Mouse (Mus musculus): ENCODE results near the gene Pdap1. TPM values are rescaled to one million over a fixed set of nuclear protein-coding genes. Genes with fewer than 3 reads are reported as not detected.

Pdap1 gene
- polyA plus RNA-seq, 1 experiment from 2014 or later, result 60.9 TPM

- no peaks in the 10 kb centered on the region for H3K27me3 ChIP-seq (ENCODE audit: control insufficient read depth, insufficient read depth, low read length)
- no peaks in the 10 kb centered on the region for H3K9me3 ChIP-seq (ENCODE audit: control insufficient read depth, low read length)
- no peak overlapping the region for H3K4me3 ChIP-seq (ENCODE audit: control insufficient read depth in 1 of 2, insufficient read depth in 1 of 2, low read depth in 1 of 2, low read length in 2 of 2)
- no peak overlapping the region for H3K4me2 ChIP-seq (ENCODE audit: low read length)
- peaks cover 14 to 30% of the 10 kb centered on the region in 2 experiments; a peak in 3 of 4 replicates for H3K4me1 ChIP-seq (ENCODE audit: control insufficient read depth in 2 of 2, insufficient read depth in 2 of 2, low read length in 2 of 2)
- 96% methylated on average over 5 of the region's 5 CpGs for WGBS
- H3K36me3 ChIP-seq (ENCODE audit: control insufficient read depth, insufficient read depth, low read length), result peaks cover 22% of the 10 kb centered on the region
- H3K27ac ChIP-seq (replicated peaks in 1 of 2; ENCODE audit: control insufficient read depth in 1 of 2, insufficient read depth in 1 of 2, low read depth in 2 of 2, low read length in 2 of 2), result no peak overlapping the region
- no peak overlapping the region for H3K9ac ChIP-seq (ENCODE audit: low read length)
- no peak for ATAC-seq (ENCODE audit: insufficient number of reproducible peaks, insufficient read depth, low FRiP score, low read depth)
These were observed 21.6 kb downstream of the Pdap1 start for GRCm38 (mm10) chr5:145118461-145118860.

GRCm38 (mm10) chr5:145118005-145118404 is 22.0 kb downstream of the Pdap1 start:
- H3K4me1 ChIP-seq (ENCODE audit: control insufficient read depth in 2 of 2, insufficient read depth in 2 of 2, low read length in 2 of 2), result peaks cover 14 to 30% of the 10 kb centered on the region in 2 experiments; a peak in 3 of 4 replicates
- no peaks in the 10 kb centered on the region for H3K9me3 ChIP-seq (ENCODE audit: control insufficient read depth, low read length)
- no peak overlapping the region for H3K4me2 ChIP-seq (ENCODE audit: low read length)
- no peak overlapping the region for H3K27ac ChIP-seq (replicated peaks in 1 of 2; ENCODE audit: control insufficient read depth in 1 of 2, insufficient read depth in 1 of 2, low read depth in 2 of 2, low read length in 2 of 2)
- peaks cover 17% of the 10 kb centered on the region for H3K36me3 ChIP-seq (ENCODE audit: control insufficient read depth, insufficient read depth, low read length)
- no peak overlapping the region for H3K9ac ChIP-seq (ENCODE audit: low read length)
- ATAC-seq (ENCODE audit: insufficient number of reproducible peaks, insufficient read depth, low FRiP score, low read depth), result no peak
- 54% methylated on average over 6 of the region's 6 CpGs for WGBS
- no peaks in the 10 kb centered on the region for H3K27me3 ChIP-seq (ENCODE audit: control insufficient read depth, insufficient read depth, low read length)
- no peak overlapping the region for H3K4me3 ChIP-seq (ENCODE audit: control insufficient read depth in 1 of 2, insufficient read depth in 1 of 2, low read depth in 1 of 2, low read length in 2 of 2)

DNA sequence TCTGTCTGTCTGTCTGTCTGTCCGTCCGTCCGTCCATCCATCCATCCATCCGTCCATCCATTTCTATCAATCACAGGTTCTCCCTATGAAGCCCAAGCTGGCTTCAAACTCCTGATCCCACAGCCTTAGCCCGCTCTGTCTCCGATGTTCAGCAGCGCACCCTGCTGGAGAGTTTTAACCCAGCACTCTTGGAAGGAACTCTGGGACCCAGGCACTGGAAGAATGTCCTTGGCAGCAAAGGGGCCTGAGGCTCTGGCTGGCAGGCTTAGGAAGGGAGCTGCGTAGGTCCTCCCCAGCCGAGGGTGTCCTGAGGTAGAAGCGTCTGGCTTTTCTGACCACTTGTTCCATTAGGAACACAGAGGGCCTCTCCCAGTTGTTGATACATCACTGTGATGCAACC is 23.1 kb downstream of the Pdap1 start:
- no peaks in the 10 kb centered on the region for H3K27me3 ChIP-seq (ENCODE audit: control insufficient read depth, insufficient read depth, low read length)
- 0 out of 2 replicates have a peak overlapping the region, but pooled peaks have one; percentile 5 for H3K9ac ChIP-seq (ENCODE audit: low read length)
- peak overlapping the region; percentile 46 for H3K4me2 ChIP-seq (ENCODE audit: low read length)
- H3K27ac ChIP-seq (replicated peaks in 1 of 2; ENCODE audit: control insufficient read depth in 1 of 2, insufficient read depth in 1 of 2, low read depth in 2 of 2, low read length in 2 of 2), result peak overlapping the region; percentile 53 to 65
- no peaks in the 10 kb centered on the region for H3K9me3 ChIP-seq (ENCODE audit: control insufficient read depth, low read length)
- peaks cover 7% of the 10 kb centered on the region; the same call in 1 of the 2 replicates for H3K36me3 ChIP-seq (ENCODE audit: control insufficient read depth, insufficient read depth, low read length)
- H3K4me1 ChIP-seq (ENCODE audit: control insufficient read depth in 2 of 2, insufficient read depth in 2 of 2, low read length in 2 of 2), result peaks cover 14 to 30% of the 10 kb centered on the region in 2 experiments; a peak in 3 of 4 replicates
- WGBS, result 35% methylated on average over 10 of the region's 10 CpGs
- ATAC-seq (ENCODE audit: insufficient number of reproducible peaks, insufficient read depth, low FRiP score, low read depth), result no peak
- H3K4me3 ChIP-seq (ENCODE audit: control insufficient read depth in 1 of 2, insufficient read depth in 1 of 2, low read depth in 1 of 2, low read length in 2 of 2), result peak overlapping the region in 1 of 2 experiments; percentile 20; a peak in 1 of 4 replicates

DNA sequence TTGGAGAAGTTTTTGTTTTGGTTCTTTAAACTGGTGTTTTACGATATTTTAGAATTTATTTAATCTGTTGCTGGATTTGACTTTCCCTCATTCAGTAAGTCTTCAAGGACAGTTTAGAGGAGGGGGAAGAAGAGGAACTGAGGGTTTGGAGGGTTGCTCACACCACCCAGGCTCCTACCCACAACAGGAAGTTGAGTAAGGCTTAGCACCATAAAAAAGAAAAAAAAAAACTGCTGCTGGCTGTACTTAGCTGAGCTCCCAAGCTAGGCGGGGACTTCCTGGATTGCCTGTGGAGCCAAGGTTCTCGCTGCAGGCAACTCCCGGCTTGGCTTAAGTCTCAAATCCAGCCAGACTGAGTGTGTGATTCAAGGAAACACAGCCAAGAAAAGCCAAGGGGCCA is 23.7 kb downstream of the Pdap1 start:
- ATAC-seq (ENCODE audit: insufficient number of reproducible peaks, insufficient read depth, low FRiP score, low read depth), result peak; percentile 31; the same call in 1 of the 2 replicates
- H3K9ac ChIP-seq (ENCODE audit: low read length), result 0 out of 2 replicates have a peak overlapping the region, but pooled peaks have one; percentile 5
- H3K4me1 ChIP-seq (ENCODE audit: control insufficient read depth in 2 of 2, insufficient read depth in 2 of 2, low read length in 2 of 2), result peaks cover 12 to 26% of the 10 kb centered on the region in 2 experiments; a peak in 3 of 4 replicates
- no peaks in the 10 kb centered on the region for H3K27me3 ChIP-seq (ENCODE audit: control insufficient read depth, insufficient read depth, low read length)
- no peaks in the 10 kb centered on the region for H3K9me3 ChIP-seq (ENCODE audit: control insufficient read depth, low read length)
- peaks cover under 1% of the 10 kb centered on the region; the same call in 1 of the 2 replicates for H3K36me3 ChIP-seq (ENCODE audit: control insufficient read depth, insufficient read depth, low read length)
- 44% methylated on average over 4 of the region's 4 CpGs for WGBS
- peak overlapping the region in 1 of 2 experiments; percentile 20; a peak in 2 of 4 replicates for H3K4me3 ChIP-seq (ENCODE audit: control insufficient read depth in 1 of 2, insufficient read depth in 1 of 2, low read depth in 1 of 2, low read length in 2 of 2)
- H3K27ac ChIP-seq (replicated peaks in 1 of 2; ENCODE audit: control insufficient read depth in 1 of 2, insufficient read depth in 1 of 2, low read depth in 2 of 2, low read length in 2 of 2), result peak overlapping the region; percentile 65 to 77
- H3K4me2 ChIP-seq (ENCODE audit: low read length), result peak overlapping the region; percentile 89

DNA sequence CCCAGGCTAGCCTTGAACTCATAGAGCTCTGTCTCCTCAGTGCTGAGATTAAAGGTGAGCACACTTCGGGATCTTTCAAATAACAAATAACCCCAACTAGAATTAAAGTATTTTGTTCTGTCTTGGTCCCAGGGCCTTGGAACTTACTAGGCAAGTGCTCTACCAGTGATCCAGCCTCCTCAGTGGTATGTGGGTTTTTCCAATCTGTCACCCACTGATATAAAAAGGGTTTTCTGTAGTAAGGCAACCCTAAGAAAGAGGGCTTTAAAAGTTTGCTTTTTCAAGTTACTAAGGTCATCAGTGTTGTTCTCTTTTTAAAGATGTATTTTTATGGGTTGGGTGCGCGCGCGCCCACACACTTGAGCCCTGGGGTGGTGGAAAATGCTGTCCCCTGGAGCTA is 24.3 kb downstream of the Pdap1 start:
- Histone ChIP-seq H3K9me3 (ENCODE audit: control insufficient read depth, low read length) (no peaks in the 10 kb centered on the region), H3K27ac (replicated peaks in 1 of 2; ENCODE audit: control insufficient read depth in 1 of 2, insufficient read depth in 1 of 2, low read depth in 2 of 2, low read length in 2 of 2) (peak overlapping the region; percentile 65 to 77), H3K4me3 (ENCODE audit: control insufficient read depth in 1 of 2, insufficient read depth in 1 of 2, low read depth in 1 of 2, low read length in 2 of 2) (peak overlapping the region in 1 of 2 experiments; percentile 87; a peak in 1 of 4 replicates), H3K4me2 (ENCODE audit: low read length) (peak overlapping the region; percentile 89), H3K27me3 (ENCODE audit: control insufficient read depth, insufficient read depth, low read length) (no peaks in the 10 kb centered on the region), H3K36me3 (ENCODE audit: control insufficient read depth, insufficient read depth, low read length) (no peaks in the 10 kb centered on the region; the same call in 1 of the 2 replicates), H3K9ac (ENCODE audit: low read length) (no peak overlapping the region), H3K4me1 (ENCODE audit: control insufficient read depth in 2 of 2, insufficient read depth in 2 of 2, low read length in 2 of 2) (peaks cover 7 to 21% of the 10 kb centered on the region in 2 experiments; a peak in 2 of 4 replicates)
- WGBS, result 93% methylated on average over 5 of the region's 5 CpGs
- no peak for ATAC-seq (ENCODE audit: insufficient number of reproducible peaks, insufficient read depth, low FRiP score, low read depth)

DNA sequence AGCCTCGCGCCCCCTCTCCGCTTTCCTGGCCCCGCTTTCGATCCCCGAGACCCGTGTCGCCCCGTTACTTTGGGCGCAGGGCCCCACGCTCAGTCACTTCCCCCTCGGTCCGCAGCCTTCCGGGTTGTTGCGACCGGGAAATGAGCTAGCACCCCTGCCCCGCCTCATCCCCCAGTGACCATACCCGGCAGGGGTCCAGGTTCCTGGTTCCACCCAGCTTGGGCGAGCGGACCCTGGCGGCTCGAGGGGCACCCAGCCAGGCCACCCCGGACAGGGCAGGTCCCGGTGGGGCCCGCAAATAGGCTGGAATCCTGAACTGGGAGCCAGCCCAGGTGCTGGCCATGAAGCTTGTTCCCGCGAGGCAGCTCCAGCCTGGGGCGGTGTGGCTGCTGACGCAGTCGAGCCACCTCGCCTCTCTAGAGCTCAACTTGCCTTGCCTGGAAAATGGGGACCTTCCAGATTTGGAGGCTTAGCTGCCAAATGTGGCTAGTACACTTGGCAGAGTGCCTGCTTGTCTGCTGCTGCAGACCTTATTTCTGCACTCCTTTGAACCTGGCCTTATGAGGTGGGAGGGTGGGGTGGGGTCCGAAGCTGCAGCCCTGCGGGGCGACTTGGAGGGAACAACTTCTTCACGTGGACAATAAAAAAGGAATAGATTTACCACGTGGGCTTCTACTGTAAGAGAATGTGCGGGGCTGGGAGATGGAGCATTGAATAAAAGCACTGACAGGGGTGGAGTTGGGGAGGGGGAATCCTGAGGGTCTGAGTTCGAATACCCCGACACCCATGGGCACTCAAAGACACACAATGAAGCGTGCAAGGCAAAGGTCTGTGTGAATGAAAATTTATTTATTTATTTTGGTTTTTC is 25.2 kb downstream of the Pdap1 start:
- peak overlapping the region; percentile 23 to 54 for H3K27ac ChIP-seq (replicated peaks in 1 of 2; ENCODE audit: control insufficient read depth in 1 of 2, insufficient read depth in 1 of 2, low read depth in 2 of 2, low read length in 2 of 2)
- H3K9ac ChIP-seq (ENCODE audit: low read length), result peak overlapping the region; percentile 82
- peak overlapping the region; percentile 54 to 87 for H3K4me3 ChIP-seq (ENCODE audit: control insufficient read depth in 1 of 2, insufficient read depth in 1 of 2, low read depth in 1 of 2, low read length in 2 of 2)
- ATAC-seq (ENCODE audit: insufficient number of reproducible peaks, insufficient read depth, low FRiP score, low read depth), result peak; percentile 33
- H3K9me3 ChIP-seq (ENCODE audit: control insufficient read depth, low read length), result no peaks in the 10 kb centered on the region
- H3K36me3 ChIP-seq (ENCODE audit: control insufficient read depth, insufficient read depth, low read length), result peaks cover 9% of the 10 kb centered on the region
- peak overlapping the region; percentile 89 for H3K4me2 ChIP-seq (ENCODE audit: low read length)
- no peaks in the 10 kb centered on the region for H3K27me3 ChIP-seq (ENCODE audit: control insufficient read depth, insufficient read depth, low read length)
- WGBS, result 15% methylated on average over 37 of the region's 40 CpGs
- peaks cover 7 to 14% of the 10 kb centered on the region in 2 experiments; a peak in 1 of 4 replicates for H3K4me1 ChIP-seq (ENCODE audit: control insufficient read depth in 2 of 2, insufficient read depth in 2 of 2, low read length in 2 of 2)

- peak within 1 kb of the TSS; percentile 54 to 87 for H3K4me3 ChIP-seq (ENCODE audit: control insufficient read depth in 1 of 2, insufficient read depth in 1 of 2, low read depth in 1 of 2, low read length in 2 of 2)
- no peaks in the 10 kb centered on the region for H3K27me3 ChIP-seq (ENCODE audit: control insufficient read depth, insufficient read depth, low read length)
- no peaks in the 10 kb centered on the region for H3K9me3 ChIP-seq (ENCODE audit: control insufficient read depth, low read length)
- ATAC-seq (ENCODE audit: insufficient number of reproducible peaks, insufficient read depth, low FRiP score, low read depth), result peak; percentile 80
- peak within 1 kb of the TSS; percentile 89 for H3K4me2 ChIP-seq (ENCODE audit: low read length)
- WGBS, result under 1% methylated on average over 52 of the region's 53 CpGs
- peak within 1 kb of the TSS; percentile 82 for H3K9ac ChIP-seq (ENCODE audit: low read length)
- peaks cover 16% of the 10 kb centered on the region for H3K36me3 ChIP-seq (ENCODE audit: control insufficient read depth, insufficient read depth, low read length)
- H3K4me1 ChIP-seq (ENCODE audit: control insufficient read depth in 2 of 2, insufficient read depth in 2 of 2, low read length in 2 of 2), result peaks cover 7 to 14% of the 10 kb centered on the region in 2 experiments; a peak in 1 of 4 replicates
- H3K27ac ChIP-seq (replicated peaks in 1 of 2; ENCODE audit: control insufficient read depth in 1 of 2, insufficient read depth in 1 of 2, low read depth in 2 of 2, low read length in 2 of 2), result peak within 1 kb of the TSS; percentile 23 to 54
These were observed 25.9 kb downstream of the Pdap1 start, which contains the start of gene Arpc1b for GRCm38 (mm10) chr5:145114071-145114605. Gene Arpc1b, plus strand, starts transcription at chr5:145114215.

All from heart, embryonic 14.5 days (tissue).